Mouse (Mus musculus) CD4-positive, CD25-positive, alpha-beta regulatory T cell, adult 2 months (primary cell): ENCODE data around the gene Gm2431.
"Not testable (repeated sequence)": the region's sequence is repeated elsewhere in the genome, so short reads cannot be mapped to it uniquely, and the experiment has no call there.

Experiments
- DNase-seq: peaks from one replicate; pipeline ENCODE4 v3.0.0-alpha.2; 2012; ENCODE audit warnings: low read depth, low spot score

Gene Gm2431

GRCm38 (mm10) chr7:142258254-142258653 is at the start of gene Gm2431:
TSS of gene Gm2431 (minus strand) at chr7:142258354.
- not testable (repeated sequence) for DNase-seq

- DNase-seq = not testable (repeated sequence)
These were observed 45.8 kb upstream of the Gm2431 start for GRCm38 (mm10) chr7:142303929-142304328.

- DNase-seq = no peak
These were observed 45.1 kb upstream of the Gm2431 start, which contains the start of gene Krtap5-4 for GRCm38 (mm10) chr7:142303249-142303648. TSS of gene Krtap5-4 (plus strand) at chr7:142303549.

- DNase-seq = not testable (repeated sequence)
These were observed 38.9 kb upstream of the Gm2431 start, which contains the start of gene Krtap5-1 for GRCm38 (mm10) chr7:142297018-142297417. TSS of gene Krtap5-1 (minus strand) at chr7:142297118.

- not testable (repeated sequence) for DNase-seq
These were observed 38.0 kb upstream of the Gm2431 start for GRCm38 (mm10) chr7:142296108-142296507.

- no peak for DNase-seq
These were observed 37.3 kb upstream of the Gm2431 start for GRCm38 (mm10) chr7:142295418-142295817.

GRCm38 (mm10) chr7:142293851-142294250 is 35.7 kb upstream of the Gm2431 start:
- DNase-seq = peak; percentile 63

GRCm38 (mm10) chr7:142285910-142286612 is 27.9 kb upstream of the Gm2431 start:
- DNase-seq = not testable (repeated sequence)

- no peak for DNase-seq
These were observed 27.1 kb upstream of the Gm2431 start for GRCm38 (mm10) chr7:142285130-142285835.

- peak; percentile 90 for DNase-seq
These were observed 26.5 kb upstream of the Gm2431 start for GRCm38 (mm10) chr7:142284615-142285080.

- peak; percentile 76 for DNase-seq
These were observed 26.0 kb upstream of the Gm2431 start for GRCm38 (mm10) chr7:142284023-142284591.

GRCm38 (mm10) chr7:142282847-142283246 is 24.7 kb upstream of the Gm2431 start:
- not testable (repeated sequence) for DNase-seq

GRCm38 (mm10) chr7:142279291-142279690 is 21.1 kb upstream of the Gm2431 start:
- DNase-seq = not testable (repeated sequence)

- peak; percentile 72 for DNase-seq
These were observed 20.0 kb upstream of the Gm2431 start for GRCm38 (mm10) chr7:142278183-142278582.

GRCm38 (mm10) chr7:142274263-142274662 is 16.1 kb upstream of the Gm2431 start, which contains the start of gene Gm4559:
TSS of gene Gm4559 (minus strand) at chr7:142274363.
- DNase-seq = not testable (repeated sequence)

- DNase-seq = peak; percentile 27
These were observed 2.6 kb downstream of the Gm2431 start for GRCm38 (mm10) chr7:142255517-142255916.

- DNase-seq = peak; percentile 16
These were observed 8.3 kb downstream of the Gm2431 start for GRCm38 (mm10) chr7:142249824-142250223.

- DNase-seq = no peak
These were observed 17.2 kb downstream of the Gm2431 start, which contains the start of gene Gm40460 for GRCm38 (mm10) chr7:142240978-142241377. TSS of gene Gm40460 (minus strand) at chr7:142241078.

- DNase-seq = no peak
These were observed 26.6 kb downstream of the Gm2431 start for GRCm38 (mm10) chr7:142231540-142231939.

GRCm38 (mm10) chr7:142229871-142230270 is 28.3 kb downstream of the Gm2431 start, which contains the start of gene Krtap5-5:
TSS of gene Krtap5-5 (minus strand) at chr7:142229971.
- not testable (repeated sequence) for DNase-seq

- DNase-seq = no peak
These were observed 33.6 kb downstream of the Gm2431 start for GRCm38 (mm10) chr7:142224518-142224917.

GRCm38 (mm10) chr7:142212136-142212535 is 46.0 kb downstream of the Gm2431 start:
- not testable (repeated sequence) for DNase-seq
